Comparison of ENCODE assay signal across 17 mouse cellular contexts in genomic region chr7:67754606-67755005, GRCm38 (mm10). TPM values are rescaled to one million over a fixed set of nuclear protein-coding genes. Genes with fewer than 3 reads are reported as not detected.
DNase-seq lines count a peak whose midpoint lies in the region; ATAC-seq and TF ChIP-seq lines count a peak whose summit lies in the region.
"Had no signal": no experiment of that assay in that cellular context is flagged by ENCODE, and none has a peak within 500 bp of the region (broad histone marks: within the 10 kb centered on the region; RNA-seq: fewer than 3 reads in every experiment).

No protein-coding gene starts in this region.

- no peak for TF ChIP-seq CTCF in lung, embryonic 14.5 days (IDR thresholded peaks at IDR 0.05; ENCODE audit: low read depth)
- TF ChIP-seq CTCF in lung, adult 2 months (IDR thresholded peaks at IDR 0.05; ENCODE audit: insufficient read depth, low read length), result no peak
- no peak for TF ChIP-seq CTCF in small intestine, adult 2 months (IDR thresholded peaks at IDR 0.05; ENCODE audit: extremely low read depth, insufficient read length, insufficient replicate concordance, low read depth, low read length)

- DNase-seq in lung, embryonic 14.5 days, result peak; percentile 28
- no peak for DNase-seq in lung, adult 2 months
- DNase-seq in fibroblast of lung, adult 2 months (ENCODE audit: low read depth), result peak; percentile 34
- DNase-seq in heart, postnatal 25 days (ENCODE audit: low spot score), result peak; percentile 62
- no peak for DNase-seq in retina, postnatal 1 day
- DNase-seq: adrenal gland, postnatal 14 days; cerebellum, postnatal 36 days had no signal

- 64% methylated on average over 11 of the region's 11 CpGs for WGBS in lung, embryonic 14.5 days
- WGBS in lung, adult 2 months, result 43% methylated on average over 11 of the region's 11 CpGs
- 67% methylated on average over 11 of the region's 11 CpGs for WGBS in small intestine, adult 2 months
- WGBS in midbrain, embryonic 15.5 days, result 77% methylated on average over 11 of the region's 11 CpGs

- TF ChIP-seq POLR2A in lung, adult 2 months (IDR thresholded peaks at IDR 0.05; ENCODE audit: borderline replicate concordance, extremely low read depth, low read depth, low read length), result no peak
- no peak for TF ChIP-seq POLR2A in small intestine, adult 2 months (IDR thresholded peaks at IDR 0.05; ENCODE audit: low read depth, low read length)

- peaks cover 7% of the 10 kb centered on the region for H3K27me3 ChIP-seq in lung, embryonic 14.5 days (ENCODE audit: insufficient read depth, low read length)
- peaks cover 6% of the 10 kb centered on the region for H3K27me3 ChIP-seq in small intestine, adult 2 months (ENCODE audit: control insufficient read depth, insufficient read depth, low read length)
- H3K27me3 ChIP-seq in midbrain, embryonic 15.5 days (replicated peaks), result peaks cover 16% of the 10 kb centered on the region
- H3K27me3 ChIP-seq: lung, embryonic 15.5 days had no signal

- no peak overlapping the region for H3K9ac ChIP-seq in lung, embryonic 14.5 days
- no peak overlapping the region for H3K9ac ChIP-seq in midbrain, embryonic 15.5 days
- H3K9ac ChIP-seq: heart, embryonic 15.5 days; kidney, embryonic 15.5 days; limb, embryonic 13.5 days; lung, embryonic 15.5 days; midbrain, embryonic 13.5 days; neural tube, embryonic 12.5 days had no signal

- intact Hi-C loops in heart, postnatal 25 days (cut with DNase I), result loop anchor here (5.0 to 10.0 kb wide), 3 partner anchors 32 to 530 kb away; partner anchors contain the start of gene Lysmd4

- ATAC-seq in lung, embryonic 14.5 days (ENCODE audit: insufficient read depth), result no peak
- ATAC-seq in midbrain, embryonic 15.5 days (replicated peaks), result no peak
- ATAC-seq: hindbrain, embryonic 16.5 days; midbrain, embryonic 13.5 days had no signal

- no peak overlapping the region for H3K4me3 ChIP-seq in lung, embryonic 14.5 days (ENCODE audit: low read depth, low read length)
- no peak overlapping the region for H3K4me3 ChIP-seq in lung, adult 2 months (replicated peaks; ENCODE audit: extremely low read depth, low read depth, low read length)
- H3K4me3 ChIP-seq in small intestine, adult 2 months (ENCODE audit: low read depth, low read length), result 0 out of 2 replicates have a peak overlapping the region, but pooled peaks have one; percentile 0
- no peak overlapping the region for H3K4me3 ChIP-seq in midbrain, embryonic 15.5 days
- H3K4me3 ChIP-seq: heart, embryonic 15.5 days; kidney, embryonic 15.5 days; left cerebral cortex, adult 2 months; limb, embryonic 13.5 days; lung, embryonic 15.5 days; midbrain, embryonic 13.5 days; neural tube, embryonic 12.5 days had no signal

- H3K27ac ChIP-seq in lung, embryonic 14.5 days (ENCODE audit: low read depth), result no peak overlapping the region
- H3K27ac ChIP-seq in small intestine, adult 2 months (ENCODE audit: insufficient read depth, low read depth, low read length), result peak overlapping the region; percentile 3; the same call in 1 of the 2 replicates
- no peak overlapping the region for H3K27ac ChIP-seq in midbrain, embryonic 15.5 days
- H3K27ac ChIP-seq: heart, embryonic 15.5 days; kidney, embryonic 15.5 days; left cerebral cortex, adult 2 months; limb, embryonic 13.5 days; lung, embryonic 15.5 days; midbrain, embryonic 13.5 days; neural tube, embryonic 12.5 days had no signal

- no peaks in the 10 kb centered on the region for H3K9me3 ChIP-seq in lung, embryonic 14.5 days (ENCODE audit: low read depth, low read length)
- no peaks in the 10 kb centered on the region for H3K9me3 ChIP-seq in midbrain, embryonic 15.5 days
- H3K9me3 ChIP-seq: heart, embryonic 15.5 days; kidney, embryonic 15.5 days; limb, embryonic 13.5 days; lung, embryonic 15.5 days; midbrain, embryonic 13.5 days; neural tube, embryonic 12.5 days had no signal

- no peaks in the 10 kb centered on the region for H3K36me3 ChIP-seq in lung, embryonic 14.5 days (ENCODE audit: insufficient read depth)
- H3K36me3 ChIP-seq in small intestine, adult 2 months (ENCODE audit: control insufficient read depth, insufficient read depth, low read length), result no peaks in the 10 kb centered on the region
- no peaks in the 10 kb centered on the region for H3K36me3 ChIP-seq in midbrain, embryonic 15.5 days (replicated peaks)
- H3K36me3 ChIP-seq: heart, embryonic 15.5 days; kidney, embryonic 15.5 days; limb, embryonic 13.5 days; lung, embryonic 15.5 days; midbrain, embryonic 13.5 days; neural tube, embryonic 12.5 days had no signal

- no peak overlapping the region for H3K4me2 ChIP-seq in lung, embryonic 14.5 days
- H3K4me2 ChIP-seq in midbrain, embryonic 15.5 days, result no peak overlapping the region
- H3K4me2 ChIP-seq: heart, embryonic 15.5 days; kidney, embryonic 15.5 days; limb, embryonic 13.5 days; lung, embryonic 15.5 days; midbrain, embryonic 13.5 days; neural tube, embryonic 12.5 days had no signal

- H3K4me1 ChIP-seq in lung, embryonic 14.5 days (ENCODE audit: insufficient read depth), result no peaks in the 10 kb centered on the region
- H3K4me1 ChIP-seq in lung, adult 2 months (ENCODE audit: control insufficient read depth, insufficient read depth, low read length), result peaks cover 3% of the 10 kb centered on the region; the same call in 1 of the 2 replicates
- peaks cover 8% of the 10 kb centered on the region for H3K4me1 ChIP-seq in small intestine, adult 2 months (ENCODE audit: control insufficient read depth, insufficient read depth, insufficient read length, low read length)
- peaks cover 10% of the 10 kb centered on the region for H3K4me1 ChIP-seq in midbrain, embryonic 15.5 days

RNA-seq across cellular contexts. Expression of gene Synm, which starts 4.9 kb away (rescaled TPM):
- polyA plus RNA-seq in lung, embryonic 14.5 days (2014; fragmentation: Nextera tagmentation; extraction: Ambion mirVana), result 4.8 and 5.6 TPM in 2 replicates
- polyA plus RNA-seq in lung, adult 2 months (2012; rRNA removed), result 14.0 and 17.2 TPM in 2 replicates
- total RNA-seq in heart, postnatal 25 days (2021), result 1 to 10 TPM; 7.8 to 9.2 TPM
- 15.2 and 24.8 TPM in 2 replicates for polyA plus RNA-seq in small intestine, adult 2 months (2012; rRNA removed)
- 4.6 and 5.0 TPM in 2 replicates for polyA plus RNA-seq in midbrain, embryonic 15.5 days (2015; fragmentation: Nextera tagmentation; extraction: Ambion mirVana)

Comparison
In these comparisons a context has a peak if more than half of its experiments do, and no peak if none do; other contexts are left out.
1. DNase-seq: peak in lung, embryonic 14.5 days (single experiment), fibroblast of lung, adult 2 months (single experiment) and heart, postnatal 25 days (single experiment); none in lung, adult 2 months (single experiment) and retina, postnatal 1 day (single experiment).